Mouse (Mus musculus) erythroblast, embryonic 14.5 days (primary cell): ENCODE measurements around the gene Enkd1. TPM values are rescaled to one million over a fixed set of nuclear protein-coding genes. Genes with fewer than 3 reads are reported as not detected.

Experiments used
- H3K27me3 ChIP-seq: 2 replicates; pipeline ENCODE4 v1.6.1; 2012; ENCODE audit warnings: inconsistent platforms; ENCODE audit not compliant: control insufficient read depth
- H3K36me3 ChIP-seq: 2 replicates; pipeline ENCODE4 v1.6.1; 2012; ENCODE audit warnings: mild to moderate bottlenecking, inconsistent platforms; ENCODE audit not compliant: control insufficient read depth
- H3K4me1 ChIP-seq: 2 replicates; pipeline ENCODE4 v1.6.1; 2012; ENCODE audit warnings: inconsistent platforms; ENCODE audit not compliant: control insufficient read depth
- H3K4me3 ChIP-seq: replicated peaks from 2 replicates; pipeline ENCODE3; 2012; ENCODE audit warnings: moderate library complexity, mild to moderate bottlenecking, inconsistent platforms
- H3K9me3 ChIP-seq: 2 replicates; pipeline ENCODE4 v1.6.1; 2012; ENCODE audit warnings: low read length, inconsistent platforms, mixed read lengths; ENCODE audit not compliant: control insufficient read depth
- GATA1 ChIP-seq: IDR thresholded peaks from 2 replicates; pipeline ENCODE4 v1.6.1; 2012; ENCODE audit warnings: low read length, inconsistent platforms, mixed read lengths
- TAL1 ChIP-seq: IDR thresholded peaks from 3 replicates; pipeline ENCODE4 v1.6.1; 2012; ENCODE audit warnings: low read length, inconsistent platforms, mixed read lengths
- polyA plus RNA-seq: library from polyadenylated mRNA; stranded (reverse); fragments of >175 nt; gene quantifications from 2 replicates; pipeline ENCODE4 v1.2.3, GENCODE M21; 2012

Gene Enkd1
- polyA plus RNA-seq, 1 experiment = 2.4 TPM

DNA sequence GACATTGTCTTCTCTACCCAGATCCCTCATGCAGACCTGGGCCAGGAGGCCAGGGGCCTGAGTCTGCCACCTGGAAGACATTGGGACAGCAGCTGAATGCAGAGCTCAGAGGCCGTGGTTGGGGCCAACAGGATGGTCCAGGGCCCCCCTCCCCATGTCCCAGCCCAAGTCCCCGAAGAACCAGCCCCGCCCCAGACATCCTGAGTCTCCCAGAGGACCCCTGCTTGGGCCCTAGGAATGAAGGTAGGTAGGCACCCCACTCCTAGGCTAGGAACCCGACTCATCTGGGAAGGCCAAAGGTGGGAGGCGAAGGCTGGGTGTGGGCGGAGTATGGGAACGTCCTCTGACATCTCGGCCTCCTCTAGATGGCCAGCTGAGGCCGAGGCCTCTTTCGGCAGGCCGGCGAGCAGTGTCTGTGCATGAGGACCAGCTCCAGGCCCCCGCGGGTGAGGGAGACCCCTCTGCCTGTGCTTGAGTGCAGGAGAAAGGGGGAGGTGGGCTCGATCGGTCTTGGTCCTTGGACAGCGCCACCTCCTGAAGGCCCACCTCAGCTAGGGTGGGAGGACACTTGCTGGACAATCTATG is 10.7 kb downstream of the Enkd1 start:
- H3K4me1 ChIP-seq = peaks cover 63% of the 10 kb centered on the region
- H3K9me3 ChIP-seq = no peaks in the 10 kb centered on the region
- no peak for TF ChIP-seq TAL1
- peaks cover 50% of the 10 kb centered on the region for H3K36me3 ChIP-seq
- H3K27me3 ChIP-seq = peaks cover 12% of the 10 kb centered on the region
- H3K4me3 ChIP-seq = no peak overlapping the region

DNA sequence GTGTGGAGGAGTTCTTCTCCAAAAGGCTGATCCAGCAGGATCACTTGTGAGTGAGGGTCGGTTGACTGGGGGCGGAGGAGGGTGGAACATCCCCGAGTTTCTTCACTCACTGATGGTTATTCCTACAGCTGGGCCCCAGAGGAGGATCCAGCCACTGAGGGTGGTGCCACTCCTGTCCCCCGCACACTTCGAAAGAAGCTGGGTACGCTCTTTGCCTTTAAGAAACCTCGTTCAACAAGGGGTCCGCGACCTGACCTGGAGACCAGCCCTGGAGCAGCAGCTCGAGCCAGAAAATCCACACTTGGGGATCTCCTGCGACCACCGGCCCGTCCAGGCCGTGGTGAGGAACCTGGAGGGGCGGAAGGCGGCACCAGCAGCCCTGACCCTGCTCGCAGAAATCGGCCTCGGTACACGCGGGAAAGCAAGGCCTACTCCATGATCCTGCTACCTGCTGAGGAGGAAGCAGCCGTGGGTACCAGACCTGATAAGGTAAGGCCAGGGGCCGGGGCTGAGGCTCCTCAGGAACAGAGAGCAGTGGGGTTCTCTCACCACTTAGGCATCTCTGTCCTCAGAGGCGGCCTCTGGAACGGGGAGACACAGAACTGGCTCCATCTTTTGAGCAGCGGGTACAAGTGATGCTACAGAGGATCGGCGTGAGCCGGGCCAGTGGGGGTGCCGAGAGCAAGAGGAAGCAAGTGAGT is 12.8 kb downstream of the Enkd1 start:
- H3K27me3 ChIP-seq = peaks cover 12% of the 10 kb centered on the region
- TF ChIP-seq GATA1 (no peak), TAL1 (no peak)
- H3K9me3 ChIP-seq = no peaks in the 10 kb centered on the region
- peaks cover 47% of the 10 kb centered on the region for H3K4me1 ChIP-seq
- no peak overlapping the region for H3K4me3 ChIP-seq
- peaks cover 50% of the 10 kb centered on the region for H3K36me3 ChIP-seq

DNA sequence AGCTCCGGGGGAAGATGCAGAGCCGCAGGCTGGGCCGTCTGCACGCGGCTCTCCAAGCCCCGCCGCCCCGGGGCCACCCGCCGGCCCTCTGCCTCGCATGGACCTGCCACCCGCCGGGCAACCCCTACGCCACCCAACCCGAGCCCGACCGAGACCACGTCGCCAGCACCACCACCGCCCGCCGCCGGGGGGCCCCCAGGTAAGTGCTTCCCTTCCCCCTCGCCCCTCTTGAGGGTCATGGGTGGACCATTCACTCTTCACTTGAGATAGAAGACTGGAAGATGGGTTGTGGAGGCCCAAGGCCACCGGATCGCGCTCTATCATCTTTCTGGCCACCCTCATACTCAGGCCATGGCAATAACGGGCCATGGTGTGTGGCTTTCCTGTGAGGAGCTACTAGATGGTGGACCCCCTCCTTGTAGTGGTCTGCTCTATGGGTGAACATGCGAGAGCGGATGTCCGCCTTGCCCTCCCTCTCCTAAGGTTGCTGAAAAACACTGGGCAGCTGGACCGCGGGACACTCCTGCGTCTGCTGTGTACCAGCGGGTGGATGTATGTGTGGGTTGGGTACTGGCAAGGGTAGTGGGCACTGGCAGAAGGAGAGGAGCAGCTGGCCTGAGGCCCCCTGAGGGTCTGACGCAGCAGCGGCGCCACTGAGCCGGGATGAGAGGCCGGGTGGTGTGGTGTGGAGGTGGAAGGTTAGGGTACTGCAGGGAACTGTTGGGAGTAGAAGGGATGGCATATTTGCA is 13.8 kb downstream of the Enkd1 start:
- Histone ChIP-seq H3K9me3 (no peaks in the 10 kb centered on the region), H3K4me3 (peak overlapping the region; percentile 33), H3K36me3 (peaks cover 43% of the 10 kb centered on the region), H3K27me3 (peaks cover 16% of the 10 kb centered on the region), H3K4me1 (peaks cover 37% of the 10 kb centered on the region)
- TF ChIP-seq TAL1 (no peak), GATA1 (no peak)

GRCm38 (mm10) chr8:105693648-105694047 is 14.4 kb downstream of the Enkd1 start:
- H3K36me3 ChIP-seq = peaks cover 40% of the 10 kb centered on the region
- no peak for TF ChIP-seq GATA1
- no peak for TF ChIP-seq TAL1
- H3K4me3 ChIP-seq = peak overlapping the region; percentile 33
- H3K9me3 ChIP-seq = no peaks in the 10 kb centered on the region
- peaks cover 17% of the 10 kb centered on the region for H3K27me3 ChIP-seq
- peaks cover 37% of the 10 kb centered on the region for H3K4me1 ChIP-seq

DNA sequence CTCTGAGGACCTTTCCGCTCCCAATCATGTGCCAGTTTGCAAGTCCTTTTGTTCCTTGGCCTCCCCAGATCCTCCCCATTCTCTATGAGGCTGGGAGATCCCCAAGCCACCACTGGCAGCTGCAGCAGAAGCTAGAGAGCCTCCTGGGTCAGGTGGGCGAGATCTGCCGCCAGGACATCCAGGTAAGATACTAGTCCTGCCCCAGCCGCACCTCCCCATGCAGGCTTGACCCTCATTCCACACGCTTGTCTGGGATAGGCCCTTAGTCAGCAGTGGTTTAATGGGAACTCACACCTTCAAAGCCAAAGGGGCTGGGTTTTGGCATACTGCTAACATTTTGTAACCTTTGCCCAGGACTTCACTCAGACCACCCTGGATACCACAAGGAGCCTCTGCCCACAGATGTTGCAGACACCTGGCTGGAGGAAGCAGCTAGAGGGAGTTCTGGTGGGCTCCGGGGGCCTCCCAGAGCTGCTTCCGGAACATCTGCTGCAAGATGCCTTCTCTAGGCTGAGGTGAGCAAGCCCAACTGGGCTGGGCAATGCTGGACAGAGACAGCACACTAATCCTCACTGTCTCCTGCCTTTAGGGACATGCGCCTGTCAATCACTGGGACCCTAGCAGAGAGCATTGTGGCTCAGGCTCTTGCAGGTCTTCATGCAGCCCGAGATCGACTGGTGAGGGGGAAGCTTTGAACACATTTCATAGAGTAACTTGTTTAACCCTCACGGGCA is 15.4 kb downstream of the Enkd1 start:
- peaks cover 29% of the 10 kb centered on the region for H3K36me3 ChIP-seq
- peaks cover 42% of the 10 kb centered on the region for H3K4me1 ChIP-seq
- TF ChIP-seq TAL1 = no peak
- TF ChIP-seq GATA1 = no peak
- no peaks in the 10 kb centered on the region for H3K9me3 ChIP-seq
- no peak overlapping the region for H3K4me3 ChIP-seq
- peaks cover 17% of the 10 kb centered on the region for H3K27me3 ChIP-seq

DNA sequence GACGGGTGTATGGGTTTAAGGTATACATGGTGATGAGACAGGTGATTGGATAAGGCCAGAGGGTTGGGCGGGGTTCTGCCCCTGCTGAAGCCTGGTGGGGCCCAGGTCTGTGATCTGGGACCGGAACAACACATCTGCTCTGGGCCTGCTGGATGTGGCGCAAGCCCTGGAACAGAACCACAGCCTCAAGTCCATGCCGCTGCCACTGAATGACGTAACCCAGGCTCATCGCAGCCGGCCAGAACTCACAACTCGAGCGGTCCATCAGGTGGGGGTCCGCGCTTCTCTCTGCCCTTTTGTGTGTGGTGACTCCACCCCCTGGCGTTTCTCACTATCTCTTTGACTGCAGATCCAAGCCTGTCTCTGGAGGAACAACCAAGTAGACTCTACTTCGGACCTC is 17.0 kb downstream of the Enkd1 start:
- Histone ChIP-seq H3K4me3 (no peak overlapping the region), H3K9me3 (no peaks in the 10 kb centered on the region), H3K4me1 (peaks cover 28% of the 10 kb centered on the region), H3K27me3 (peaks cover 17% of the 10 kb centered on the region), H3K36me3 (peaks cover 17% of the 10 kb centered on the region)
- TF ChIP-seq GATA1 (no peak), TAL1 (no peak)

DNA sequence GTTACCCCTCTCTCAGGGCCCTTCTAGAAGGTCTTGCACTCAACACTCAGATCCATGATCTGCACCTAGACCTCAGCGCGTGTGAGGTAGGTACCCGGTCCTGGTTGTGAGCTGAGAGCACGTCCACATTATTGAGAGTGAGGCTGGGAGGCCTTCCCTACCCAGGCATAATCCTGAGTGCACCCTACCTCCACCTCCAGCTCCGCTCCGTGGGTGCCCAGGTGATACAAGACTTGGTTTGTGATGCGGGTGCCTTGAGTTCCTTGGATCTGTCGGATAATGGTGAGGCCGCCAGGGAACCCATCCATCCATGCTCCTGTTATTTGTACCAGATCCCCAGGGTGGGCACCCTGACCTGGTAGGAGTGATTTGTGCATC is 18.0 kb downstream of the Enkd1 start:
- no peak for TF ChIP-seq GATA1
- TF ChIP-seq TAL1 = no peak
- peaks cover 11% of the 10 kb centered on the region for H3K36me3 ChIP-seq
- H3K4me1 ChIP-seq = peaks cover 30% of the 10 kb centered on the region
- peaks cover 17% of the 10 kb centered on the region for H3K27me3 ChIP-seq
- H3K9me3 ChIP-seq = no peaks in the 10 kb centered on the region
- H3K4me3 ChIP-seq = no peak overlapping the region

GRCm38 (mm10) chr8:105689256-105689982 is 18.6 kb downstream of the Enkd1 start:
- H3K4me1 ChIP-seq = peaks cover 27% of the 10 kb centered on the region
- H3K27me3 ChIP-seq = peaks cover 13% of the 10 kb centered on the region
- TF ChIP-seq GATA1 (no peak), TAL1 (no peak)
- peaks cover 8% of the 10 kb centered on the region for H3K36me3 ChIP-seq
- no peaks in the 10 kb centered on the region for H3K9me3 ChIP-seq
- no peak overlapping the region for H3K4me3 ChIP-seq
